Mouse (Mus musculus): ENCODE data around the gene 1110017D15Rik.
"Not testable (repeated sequence)": the region's sequence is repeated elsewhere in the genome, so short reads cannot be mapped to it uniquely, and the experiment has no call there.

Gene 1110017D15Rik

GRCm38 (mm10) chr4:41479456-41479804 is 37.7 kb downstream of the 1110017D15Rik start:
- no peak for DNase-seq (ENCODE audit: low read depth)

- DNase-seq (ENCODE audit: low read depth): no peak
Measured at GRCm38 (mm10) chr4:41478751-41479455, 38.2 kb downstream of the 1110017D15Rik start.

GRCm38 (mm10) chr4:41477648-41478160 is 39.4 kb downstream of the 1110017D15Rik start:
- no peak for DNase-seq (ENCODE audit: low read depth)

- no peak for DNase-seq (ENCODE audit: low read depth)
Measured at GRCm38 (mm10) chr4:41471384-41471689, 45.8 kb downstream of the 1110017D15Rik start.

GRCm38 (mm10) chr4:41470684-41471383 is 46.3 kb downstream of the 1110017D15Rik start:
- DNase-seq (ENCODE audit: low read depth): peak; percentile 85

- DNase-seq (ENCODE audit: low read depth): no peak
Measured at GRCm38 (mm10) chr4:41470051-41470683, 47.0 kb downstream of the 1110017D15Rik start.

- no peak for DNase-seq (ENCODE audit: low read depth)
Measured at GRCm38 (mm10) chr4:41469199-41469598, 47.9 kb downstream of the 1110017D15Rik start.

GRCm38 (mm10) chr4:41468396-41469080 is 48.6 kb downstream of the 1110017D15Rik start:
- no peak for DNase-seq (ENCODE audit: low read depth)

- DNase-seq (ENCODE audit: low read depth): no peak
Measured at GRCm38 (mm10) chr4:41465287-41465665, 51.9 kb downstream of the 1110017D15Rik start.

GRCm38 (mm10) chr4:41464345-41465286 is 52.5 kb downstream of the 1110017D15Rik start, which contains the start of the genes Kif24 and Nudt2:
Gene Kif24 (minus strand): TSS chr4:41464887.
Gene Nudt2 (plus strand): TSS chr4:41465151.
- peak; percentile 99 for DNase-seq (ENCODE audit: low read depth)

GRCm38 (mm10) chr4:41463051-41463738 is 53.9 kb downstream of the 1110017D15Rik start:
- DNase-seq (ENCODE audit: low read depth): not testable (repeated sequence)

GRCm38 (mm10) chr4:41460690-41461089 is 56.4 kb downstream of the 1110017D15Rik start:
- no peak for DNase-seq (ENCODE audit: low read depth)
